Mouse (Mus musculus): Measurements from ENCODE around the gene Prr19.
"Not testable (repeated sequence)": the region's sequence is repeated elsewhere in the genome, so short reads cannot be mapped to it uniquely, and the experiment has no call there.

Prr19 gene

DNA sequence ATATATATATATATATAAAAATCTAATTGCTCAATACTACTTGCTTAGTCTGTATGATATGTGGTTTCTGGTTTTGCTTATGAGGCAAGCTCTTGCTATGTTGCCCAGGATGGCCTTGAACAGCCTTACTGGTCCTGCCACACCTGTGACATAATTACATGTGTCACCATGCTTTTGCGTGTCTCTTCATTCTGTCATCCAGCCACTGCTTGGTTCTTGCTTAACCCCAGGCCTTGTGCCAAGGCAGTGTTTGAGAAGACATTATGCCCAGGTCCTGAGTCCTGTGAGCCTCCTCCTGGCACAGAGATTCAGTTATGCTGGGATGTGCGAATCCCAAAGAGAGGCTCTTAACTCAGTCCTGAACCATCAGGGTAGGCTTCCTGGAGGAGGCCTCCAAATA, 22.0 kb downstream of the Prr19 start:
- no peak for DNase-seq

DNA sequence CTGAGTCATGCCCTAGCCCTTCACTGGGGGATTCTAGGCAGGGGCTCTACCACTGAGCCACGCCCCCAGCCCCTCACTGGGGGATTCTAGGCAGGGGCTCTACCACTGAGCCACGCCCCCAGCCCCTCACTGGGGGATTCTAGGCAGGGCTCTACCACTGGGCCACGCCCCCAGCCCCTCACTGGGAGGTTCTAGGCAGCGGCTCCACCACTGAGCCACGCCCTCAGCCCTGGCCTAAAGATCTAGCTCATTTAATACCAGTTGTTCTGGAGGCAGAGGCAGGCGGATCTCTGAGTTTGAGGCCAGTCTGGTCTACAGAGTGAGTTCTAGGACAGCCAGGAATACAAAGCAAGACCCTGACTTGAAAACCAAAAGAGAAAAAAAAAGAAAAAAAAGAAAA, 24.2 kb downstream of the Prr19 start:
- not testable (repeated sequence) for DNase-seq

DNA sequence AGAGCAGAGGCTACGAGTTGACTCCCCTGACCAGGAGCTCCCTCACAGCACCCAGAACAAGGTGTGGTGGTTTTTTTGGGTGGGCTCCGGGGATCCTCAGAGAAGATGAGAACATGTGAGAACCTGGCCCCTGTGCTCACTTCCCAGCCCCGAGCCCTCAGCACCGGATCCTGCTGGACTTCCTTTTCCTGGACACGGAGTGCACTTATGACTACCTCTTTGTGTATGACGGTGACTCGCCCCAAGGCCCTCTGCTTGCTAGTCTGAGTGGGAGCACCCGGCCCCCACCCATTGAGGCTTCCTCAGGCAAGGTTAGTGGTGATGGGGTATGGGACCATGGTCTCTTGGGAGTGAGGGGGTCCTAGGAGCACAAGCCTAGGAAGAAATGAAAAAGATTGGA, 25.0 kb downstream of the Prr19 start:
- DNase-seq: no peak

DNA sequence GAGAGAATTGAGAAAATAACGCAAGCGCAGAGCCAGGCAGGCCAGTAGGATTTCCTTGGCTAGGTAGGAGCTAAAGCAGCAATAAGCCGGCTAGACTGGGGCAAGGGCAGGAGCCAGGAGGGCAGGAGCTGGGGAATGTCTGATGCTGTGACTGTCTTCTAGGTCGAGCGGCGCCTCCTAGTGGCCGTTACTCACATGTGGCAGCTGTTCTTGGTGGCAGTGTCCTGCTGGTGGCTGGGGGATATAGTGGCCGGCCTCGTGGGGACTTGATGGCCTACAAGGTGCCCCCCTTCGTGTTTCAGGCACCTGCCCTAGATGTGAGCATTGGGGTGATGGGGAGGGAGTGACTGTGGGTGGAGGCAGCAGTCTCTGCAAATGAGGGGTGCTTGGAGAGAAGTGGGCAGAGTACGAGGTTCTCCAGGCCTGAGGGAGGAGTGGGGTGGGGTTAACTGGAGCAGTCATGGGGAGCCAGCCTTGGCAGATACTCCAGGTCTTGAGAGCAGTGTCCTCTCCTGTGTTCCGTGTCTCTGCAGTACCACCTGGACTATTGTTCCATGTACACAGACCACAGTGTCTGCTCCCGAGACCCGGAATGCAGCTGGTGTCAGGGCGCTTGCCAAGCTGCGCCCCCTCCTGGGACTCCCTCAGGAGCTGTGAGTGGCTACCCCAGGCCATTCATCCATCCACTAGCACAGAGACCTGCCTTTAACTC, 32.5 kb downstream of the Prr19 start:
- DNase-seq: peak; percentile 68 to 78

DNA sequence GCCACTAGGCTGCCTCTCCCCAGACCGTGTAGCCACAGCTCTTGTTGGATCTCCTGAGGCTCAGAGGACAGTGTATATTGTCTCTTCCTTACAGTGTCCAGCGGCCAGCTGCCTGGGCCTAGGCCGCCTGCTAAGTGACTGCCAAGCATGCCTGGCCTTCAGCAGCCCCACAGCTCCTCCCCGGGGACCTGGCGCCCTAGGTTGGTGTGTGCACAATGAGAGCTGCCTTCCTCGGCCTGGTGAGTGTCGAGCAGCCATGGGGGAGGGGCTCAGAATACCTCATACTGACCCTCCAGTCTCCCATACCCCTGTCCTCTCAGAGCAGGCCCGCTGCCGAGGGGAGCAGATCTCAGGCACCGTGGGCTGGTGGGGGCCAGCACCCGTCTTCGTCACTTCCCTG, 33.3 kb downstream of the Prr19 start:
- no peak for DNase-seq

DNA sequence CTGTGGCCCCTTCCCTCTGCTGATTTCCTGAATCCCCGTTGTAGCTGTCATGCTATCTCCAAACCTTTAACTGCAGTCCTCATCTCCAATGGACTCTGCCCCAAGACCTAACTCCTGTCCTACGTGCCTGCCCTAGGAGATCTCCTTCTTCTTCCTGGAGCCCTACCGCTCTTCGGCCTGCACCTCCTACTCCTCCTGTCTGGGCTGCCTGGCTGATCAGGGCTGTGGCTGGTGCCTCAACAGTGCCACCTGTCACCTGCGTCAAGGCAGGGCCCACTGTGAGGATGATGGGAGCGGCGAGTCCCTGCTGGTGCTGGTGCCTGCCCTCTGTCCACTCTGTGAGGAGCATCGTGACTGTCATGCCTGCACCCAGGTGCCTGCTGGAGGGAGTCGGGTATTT, 38.1 kb downstream of the Prr19 start:
- no peak for DNase-seq

DNA sequence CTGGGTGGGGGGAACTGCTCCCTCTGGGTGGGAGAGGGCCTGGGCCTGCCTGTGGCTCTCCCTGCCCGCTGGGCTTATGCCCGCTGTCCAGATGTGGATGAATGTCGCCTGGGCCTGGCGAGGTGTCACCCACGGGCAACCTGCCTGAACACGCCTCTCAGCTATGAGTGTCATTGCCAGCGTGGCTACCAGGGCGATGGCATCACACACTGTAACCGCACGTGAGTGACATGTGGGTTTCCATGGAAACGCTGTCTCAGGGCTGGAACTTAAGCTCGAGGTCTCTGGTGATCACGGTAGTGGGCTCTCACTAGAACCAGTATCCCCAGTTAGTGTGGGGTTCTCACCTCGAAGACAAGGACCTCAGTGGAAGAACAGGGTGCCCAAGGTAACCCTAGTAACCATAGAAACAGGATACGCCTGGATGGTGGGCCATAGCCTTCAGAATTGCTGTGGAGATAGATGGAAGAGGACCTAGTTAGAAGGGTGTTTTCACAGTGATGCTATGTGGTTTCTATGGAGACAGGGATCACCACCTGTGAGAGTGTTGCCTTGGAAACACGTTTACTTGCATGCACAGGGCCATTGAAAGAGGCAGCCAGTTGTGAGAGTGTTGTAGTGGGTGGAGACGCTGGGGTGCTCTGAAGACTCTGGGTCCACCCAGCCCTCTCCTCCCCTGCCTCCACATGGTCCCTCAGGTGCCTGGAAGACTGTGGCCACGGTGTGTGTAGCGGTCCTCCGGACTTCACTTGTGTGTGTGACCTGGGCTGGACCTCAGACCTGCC, 40.0 kb downstream of the Prr19 start:
- no peak for DNase-seq

DNA sequence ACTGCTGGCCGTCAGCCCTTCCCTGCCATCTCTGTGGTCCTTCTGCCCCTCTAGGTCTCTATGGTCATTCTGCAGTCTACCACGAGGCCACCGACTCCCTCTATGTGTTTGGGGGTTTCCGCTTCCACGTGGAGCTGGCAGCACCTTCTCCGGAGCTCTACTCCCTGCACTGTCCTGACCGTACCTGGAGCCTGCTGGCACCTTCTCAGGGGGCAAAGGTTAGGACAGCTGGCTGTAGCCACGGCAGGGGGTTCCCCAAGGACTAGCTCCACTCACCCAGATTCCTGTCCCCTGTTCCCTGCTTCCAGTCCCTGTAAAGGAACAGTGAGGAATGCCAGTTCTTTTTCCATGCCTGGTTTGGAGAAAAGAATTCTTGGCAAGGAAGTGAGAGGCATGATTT, 47.6 kb downstream of the Prr19 start:
- no peak for DNase-seq
